Mouse (Mus musculus) urinary bladder, postnatal 25 days (tissue): ENCODE data around the gene Hmx2.
A peak's percentile ranks its signal among the peaks of the same experiment; 100 is the strongest.

Experiments
- DNase-seq: peaks from one replicate; pipeline ENCODE4 v3.0.0; 2022; ENCODE audit warnings: low spot score

Gene Hmx2

DNA sequence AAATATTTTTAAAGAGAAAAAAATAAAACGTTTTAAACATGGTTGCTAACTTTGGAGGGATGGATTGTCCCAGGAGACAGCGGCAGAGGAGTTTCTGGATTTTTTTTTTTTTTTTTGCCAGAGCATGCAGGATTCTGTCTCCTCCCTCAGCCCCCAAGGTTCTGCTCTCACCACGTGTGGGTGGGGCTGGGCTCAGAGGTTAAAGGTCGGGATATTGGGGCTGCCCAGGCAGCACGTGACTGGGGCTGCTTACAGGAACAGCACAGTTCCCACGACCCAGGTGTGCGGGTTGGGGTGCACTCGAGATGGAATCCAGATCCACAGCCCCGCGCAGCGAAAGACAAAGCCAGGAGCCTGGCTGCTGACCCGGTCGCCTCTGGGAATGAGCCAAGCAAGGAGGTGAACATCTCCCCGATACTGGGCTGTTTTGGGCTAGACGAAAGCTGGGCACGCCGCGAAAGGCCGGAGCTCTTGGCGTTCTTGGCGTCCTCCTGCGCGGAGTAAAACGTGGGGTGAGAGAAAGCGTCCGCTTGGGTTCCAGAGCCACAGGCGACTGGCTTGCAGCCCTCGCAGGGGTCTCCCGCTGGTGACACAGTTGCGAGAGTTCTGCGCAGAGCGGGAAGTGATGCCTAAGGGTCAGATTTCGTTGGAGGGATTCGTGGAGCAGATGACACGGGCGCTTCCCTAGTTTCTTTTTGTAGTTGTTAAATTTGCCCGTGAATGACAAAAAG lies 8.1 kb downstream of the Hmx2 start:
- DNase-seq = peak; percentile 18

DNA sequence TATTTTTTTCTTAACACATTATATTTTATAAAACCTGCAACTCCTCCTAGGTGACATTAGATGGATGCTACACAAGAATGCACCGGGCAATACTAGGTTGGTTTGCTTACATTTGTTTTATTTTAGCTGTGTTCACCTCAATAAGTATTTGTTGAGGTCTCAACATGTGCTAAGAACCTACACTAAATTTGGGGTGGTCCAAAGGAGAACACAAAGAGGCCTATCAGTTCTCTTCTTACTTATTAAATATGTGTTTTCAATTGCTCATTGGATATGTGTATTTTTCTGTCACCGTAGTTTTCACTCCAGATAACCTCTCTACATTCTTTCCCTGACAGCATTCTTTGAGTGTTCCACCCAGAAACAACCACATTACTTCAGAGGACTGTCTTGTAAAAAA lies 9.2 kb downstream of the Hmx2 start:
- no peak for DNase-seq

DNA sequence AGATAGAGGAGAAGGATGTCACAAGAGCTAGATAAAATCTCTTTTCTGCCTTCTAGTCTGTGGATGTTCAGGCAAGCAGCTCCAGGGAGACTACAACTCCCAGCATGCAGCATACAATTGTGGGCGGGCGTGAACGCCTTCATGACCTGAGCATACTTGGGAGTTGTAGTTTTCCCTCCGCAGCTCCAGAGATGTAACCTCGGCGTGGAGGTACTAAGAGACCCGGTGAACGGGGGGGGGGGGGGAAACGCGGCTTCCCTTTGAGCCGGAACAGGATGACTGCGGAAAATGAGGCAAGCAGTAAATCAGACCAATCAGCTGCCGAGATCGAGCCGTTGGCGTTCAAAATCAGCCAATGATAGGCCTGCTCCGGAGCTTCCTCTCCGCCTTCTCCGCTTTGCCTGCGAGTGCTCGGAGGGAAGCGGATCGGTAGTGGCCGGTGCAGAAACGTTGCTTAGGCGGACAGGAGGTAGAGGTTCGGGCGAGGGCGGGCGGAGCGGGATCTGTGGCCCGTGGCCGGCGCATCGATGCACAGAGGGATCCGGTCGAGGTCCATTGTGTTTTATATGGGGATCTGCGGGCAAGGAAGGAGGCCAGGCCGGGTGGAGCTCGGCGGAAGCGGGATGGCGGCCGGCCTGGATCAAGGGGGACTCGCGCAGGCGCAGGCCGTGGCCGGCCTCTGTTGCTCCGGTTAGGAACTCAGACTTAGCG lies 11.6 kb downstream of the Hmx2 start, which contains the start of gene Bub3:
Bub3 (plus strand) TSS at position 237 of the 711 bp plus-strand sequence.
- DNase-seq = peak; percentile 74

DNA sequence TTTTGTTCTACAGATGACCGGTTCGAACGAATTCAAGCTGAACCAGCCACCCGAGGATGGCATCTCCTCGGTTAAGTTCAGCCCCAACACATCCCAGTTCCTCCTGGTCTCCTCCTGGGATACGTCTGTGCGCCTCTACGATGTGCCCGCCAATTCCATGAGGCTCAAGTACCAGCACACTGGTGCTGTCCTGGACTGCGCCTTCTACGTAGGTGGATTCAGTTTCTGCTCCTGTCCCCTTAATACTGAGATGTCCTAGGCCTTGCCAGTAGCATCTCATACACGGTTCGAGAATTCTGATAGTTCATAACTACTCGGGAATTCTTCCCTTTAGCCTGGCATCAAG lies 12.1 kb downstream of the Hmx2 start:
- no peak for DNase-seq

DNA sequence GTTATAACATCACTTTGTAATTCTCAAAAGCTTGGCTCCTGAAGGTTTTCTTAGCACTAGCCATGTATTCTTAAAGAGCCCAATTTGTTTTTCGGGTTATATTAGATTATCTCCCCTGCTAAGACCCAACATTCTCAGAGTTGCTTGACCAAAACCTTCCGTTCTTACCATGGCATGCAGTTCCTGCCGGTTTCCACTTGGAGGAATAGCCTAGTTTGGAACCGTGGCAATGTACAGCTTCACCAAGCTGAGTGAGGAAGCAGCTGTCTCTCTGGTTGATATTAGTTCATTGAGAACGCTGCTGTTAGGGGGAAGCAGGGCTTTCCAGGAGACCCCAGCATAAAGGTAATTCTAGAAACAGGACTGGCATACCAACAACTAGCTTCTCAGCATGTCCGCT lies 26.7 kb downstream of the Hmx2 start:
- DNase-seq = no peak

DNA sequence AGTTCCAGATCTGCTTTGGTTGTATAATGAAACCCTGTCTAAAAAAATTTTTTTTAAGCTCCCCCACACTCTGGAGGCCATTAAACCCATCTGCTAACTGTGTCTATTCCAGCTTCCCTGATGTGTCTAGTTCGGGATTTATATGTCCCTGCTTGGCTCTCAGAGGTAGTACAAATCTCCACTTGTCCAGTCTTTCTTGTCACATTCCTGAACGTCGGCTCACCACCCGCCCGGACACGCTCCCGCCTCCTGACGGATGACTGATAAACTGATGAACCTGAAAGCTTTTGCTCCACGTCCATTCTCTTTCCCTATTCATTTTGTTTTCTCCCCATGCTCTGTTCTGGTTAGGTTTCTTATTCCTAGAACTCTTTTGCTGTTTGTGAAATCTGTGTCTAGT lies 33.6 kb downstream of the Hmx2 start:
- DNase-seq = peak; percentile 15

DNA sequence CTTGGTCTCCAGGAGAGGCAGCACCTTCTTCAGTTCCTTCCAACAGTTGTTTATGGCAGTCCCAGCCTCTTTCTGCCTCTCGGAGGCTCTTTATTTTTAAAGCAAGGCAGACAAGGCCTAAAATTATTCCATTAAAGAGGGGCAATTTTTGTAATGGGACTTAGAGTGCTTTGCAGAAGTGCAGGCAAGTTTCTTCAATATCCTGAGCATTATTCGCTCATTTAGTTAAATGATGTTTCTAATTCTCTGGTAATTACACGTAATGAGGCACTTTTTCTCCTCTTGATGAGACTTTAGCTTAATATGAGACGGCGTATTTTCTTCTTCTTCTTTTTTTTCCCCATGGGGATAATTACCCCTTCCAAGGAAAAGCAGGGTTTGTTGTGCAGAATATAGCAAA lies 37.0 kb downstream of the Hmx2 start:
- no peak for DNase-seq

DNA sequence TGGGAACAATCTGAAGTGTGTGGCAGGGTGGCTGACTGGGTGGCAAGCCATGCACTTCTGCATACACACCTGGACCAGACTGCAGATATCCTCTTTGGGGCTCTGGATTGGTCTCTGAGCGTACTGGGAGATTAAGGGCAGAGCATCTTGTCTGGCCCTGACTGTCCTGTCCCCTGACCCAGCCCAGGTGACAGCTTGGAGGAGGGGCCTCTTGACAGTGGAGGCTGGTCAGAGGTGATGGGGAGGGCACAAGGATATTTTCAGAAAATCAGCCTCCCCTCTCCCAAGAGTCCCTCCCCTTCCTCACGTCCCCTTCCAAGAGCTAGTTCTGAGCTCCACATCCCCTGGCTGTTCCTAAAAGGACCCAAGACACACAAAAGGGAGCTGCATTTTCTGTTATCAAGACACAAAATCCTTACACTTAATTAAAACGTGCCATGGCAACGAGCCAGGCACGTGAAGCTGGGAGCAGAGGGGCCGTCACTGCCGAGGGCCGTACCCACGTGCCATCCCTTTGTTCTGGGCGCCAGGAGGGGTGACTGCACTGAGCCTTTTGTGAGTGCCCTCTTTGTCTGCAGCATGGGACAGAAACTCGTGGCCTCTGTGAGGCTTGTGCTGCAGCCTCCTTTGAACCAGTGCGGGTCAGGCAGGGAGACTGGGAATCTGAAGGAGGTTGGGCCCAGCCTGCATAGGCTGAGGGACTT lies 49.4 kb downstream of the Hmx2 start:
- no peak for DNase-seq

DNA sequence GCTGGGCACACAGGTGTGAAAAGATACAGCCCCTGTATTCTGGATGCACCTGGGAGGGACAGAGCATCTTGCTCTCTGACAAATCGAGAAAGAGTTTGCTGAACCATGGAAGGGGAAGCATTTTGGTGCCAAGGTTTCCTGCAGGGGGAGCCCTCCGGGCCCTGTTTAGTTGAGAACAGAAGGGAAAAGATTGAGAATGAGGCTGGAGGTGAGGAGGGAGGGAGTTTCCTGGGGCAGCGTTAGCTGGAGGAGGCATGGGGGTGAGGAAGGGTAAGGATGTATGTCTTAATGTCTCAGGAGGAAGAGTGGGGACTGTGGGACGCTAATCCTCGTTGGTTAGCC lies 49.9 kb downstream of the Hmx2 start:
- no peak for DNase-seq

DNA sequence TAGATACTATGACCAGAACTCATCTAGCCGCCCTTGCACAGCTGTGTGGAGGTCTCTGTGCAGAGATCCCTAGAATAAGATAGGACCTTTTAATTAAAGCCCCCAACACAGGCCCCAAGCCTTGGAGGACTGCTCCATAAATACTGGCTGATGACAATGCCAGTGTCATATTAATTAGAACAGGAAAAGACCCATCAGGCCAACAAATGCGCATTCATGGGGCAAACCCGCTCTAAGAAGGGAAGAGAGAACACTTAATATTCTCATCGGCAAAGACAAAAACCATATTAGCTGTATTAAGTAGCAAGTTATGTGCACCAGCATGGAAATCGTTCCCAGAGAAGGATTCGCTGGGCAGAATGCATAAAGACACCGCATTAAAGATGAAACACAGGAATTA lies 53.5 kb downstream of the Hmx2 start:
- DNase-seq = no peak

DNA sequence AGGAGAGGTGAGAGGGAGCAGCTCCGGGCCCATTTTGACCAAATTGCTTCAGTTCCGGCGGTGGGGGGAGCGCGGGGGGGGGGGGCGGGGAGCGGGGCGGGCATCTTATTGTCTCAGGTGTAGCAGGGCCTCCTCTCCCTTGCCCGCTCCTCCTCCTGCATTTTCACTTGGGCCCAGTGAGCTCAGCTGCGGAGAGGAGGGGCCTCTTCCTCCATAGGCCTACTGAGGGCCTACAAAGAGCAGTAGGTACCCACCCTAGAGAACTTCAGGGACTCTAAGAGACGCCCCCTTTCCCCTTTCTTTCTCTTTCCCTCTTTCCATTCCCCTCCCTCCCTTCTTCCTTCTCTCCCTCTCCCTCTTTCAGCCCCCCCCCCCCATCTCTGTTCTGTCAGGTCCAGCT lies 54.6 kb downstream of the Hmx2 start:
- DNase-seq = no peak

DNA sequence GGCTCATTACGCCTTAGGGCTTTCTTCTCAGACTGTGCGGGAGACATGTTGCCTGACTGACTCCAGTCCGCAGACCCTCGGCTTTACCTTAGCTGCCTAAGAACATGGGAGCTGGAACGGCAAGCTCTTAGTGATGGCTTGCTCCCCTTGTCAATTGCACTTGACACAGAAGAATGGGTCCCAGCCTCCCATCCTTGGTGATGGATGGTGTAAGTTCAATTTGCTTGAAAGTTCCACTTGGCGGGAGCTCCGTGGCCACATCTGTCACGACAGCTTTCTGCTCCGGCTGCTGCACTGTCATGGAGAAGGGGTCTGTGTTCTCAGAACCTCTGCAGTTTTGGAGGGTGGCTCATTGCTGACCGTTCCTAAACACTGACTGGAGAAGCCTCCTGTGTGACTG lies 56.4 kb downstream of the Hmx2 start:
- no peak for DNase-seq

DNA sequence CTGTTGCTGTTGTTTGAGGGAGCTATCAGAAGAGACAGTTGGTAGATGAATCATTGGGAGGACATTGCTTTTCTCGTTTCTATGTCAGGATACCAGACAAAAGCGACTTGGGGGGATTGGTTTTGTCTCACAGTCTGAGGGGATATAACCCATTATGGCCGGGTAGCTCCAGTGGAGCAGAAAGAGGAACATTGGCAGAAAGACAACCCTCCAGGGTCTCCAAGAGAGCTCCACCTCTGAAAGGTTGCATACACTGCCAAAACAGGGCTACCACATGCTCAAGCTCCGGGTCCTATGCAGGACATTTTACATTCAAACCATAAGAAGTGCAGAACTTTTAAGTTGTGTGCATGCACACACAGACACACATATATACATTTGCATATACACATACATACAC lies 56.9 kb downstream of the Hmx2 start:
- DNase-seq = no peak
